Mouse (Mus musculus): ENCODE data around the gene Nadsyn1. TPM values are rescaled to one million over a fixed set of nuclear protein-coding genes. Genes with fewer than 3 reads are reported as not detected.
A peak's percentile ranks its signal among the peaks of the same experiment; 100 is the strongest.

Nadsyn1 gene
- polyA plus RNA-seq, 1 experiment = 7.0 TPM

DNA sequence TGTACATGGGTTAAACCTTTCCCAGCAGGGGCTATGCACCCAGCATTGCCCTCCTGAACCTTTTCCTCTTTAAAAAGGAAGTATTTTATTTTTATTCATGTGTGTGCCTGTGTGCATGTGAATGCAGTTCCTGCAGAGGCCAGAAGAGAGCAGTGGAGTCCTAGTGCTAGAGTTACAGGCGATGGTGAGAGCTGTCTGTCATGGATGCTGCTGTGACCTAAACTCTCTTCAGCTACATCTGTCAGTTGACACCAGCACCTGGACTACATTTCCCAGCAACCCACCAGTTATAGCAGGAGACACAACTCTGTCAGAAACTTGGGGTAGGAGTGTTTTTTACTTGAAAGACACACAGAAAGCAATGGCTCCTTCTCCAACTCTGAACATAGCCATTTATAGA is 13.7 kb downstream of the Nadsyn1 start:
- TF ChIP-seq CTCF (IDR thresholded peaks at IDR 0.05; ENCODE audit: borderline replicate concordance, insufficient read depth, low read length) (peak; percentile 34; the same call in 1 of the 2 replicates), POLR2A (IDR thresholded peaks at IDR 0.05; ENCODE audit: low read depth, low read length) (no peak)

DNA sequence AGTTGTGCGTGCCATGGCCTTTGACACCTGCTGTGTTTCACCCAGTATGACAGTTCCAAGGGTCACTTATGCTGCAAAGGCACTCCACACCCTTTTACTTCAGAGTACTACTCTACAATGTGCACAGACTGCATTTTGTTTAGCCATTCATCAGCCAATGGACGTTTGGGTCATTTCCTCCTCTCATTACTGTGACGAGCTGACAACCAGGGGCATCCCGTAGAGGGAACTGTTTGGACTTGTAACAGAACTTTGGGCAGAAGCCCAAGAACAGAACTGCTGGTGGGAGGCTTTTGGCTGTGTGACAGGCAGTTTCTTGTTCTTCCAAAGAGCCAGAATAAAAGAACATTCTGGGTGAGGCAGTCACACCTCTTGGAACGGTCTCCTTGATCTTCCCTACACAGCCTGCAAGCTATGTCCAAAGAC is 17.4 kb downstream of the Nadsyn1 start:
- no peak for TF ChIP-seq POLR2A (IDR thresholded peaks at IDR 0.05; ENCODE audit: low read depth, low read length)
- no peak for TF ChIP-seq CTCF (IDR thresholded peaks at IDR 0.05; ENCODE audit: borderline replicate concordance, insufficient read depth, low read length)
- H3K4me3 ChIP-seq (ENCODE audit: insufficient read depth, low read length) = no peak overlapping the region
- H3K27ac ChIP-seq (ENCODE audit: insufficient read depth, low read length) = no peak overlapping the region
- H3K4me1 ChIP-seq (ENCODE audit: control insufficient read depth, insufficient read depth, low read length) = no peaks in the 10 kb centered on the region

More for the DNA sequence above, 13.7 kb downstream of the Nadsyn1 start:
- Histone ChIP-seq H3K4me3 (ENCODE audit: insufficient read depth, low read length) (no peak overlapping the region), H3K4me1 (ENCODE audit: control insufficient read depth, insufficient read depth, low read length) (no peaks in the 10 kb centered on the region), H3K27ac (ENCODE audit: insufficient read depth, low read length) (no peak overlapping the region)

DNA sequence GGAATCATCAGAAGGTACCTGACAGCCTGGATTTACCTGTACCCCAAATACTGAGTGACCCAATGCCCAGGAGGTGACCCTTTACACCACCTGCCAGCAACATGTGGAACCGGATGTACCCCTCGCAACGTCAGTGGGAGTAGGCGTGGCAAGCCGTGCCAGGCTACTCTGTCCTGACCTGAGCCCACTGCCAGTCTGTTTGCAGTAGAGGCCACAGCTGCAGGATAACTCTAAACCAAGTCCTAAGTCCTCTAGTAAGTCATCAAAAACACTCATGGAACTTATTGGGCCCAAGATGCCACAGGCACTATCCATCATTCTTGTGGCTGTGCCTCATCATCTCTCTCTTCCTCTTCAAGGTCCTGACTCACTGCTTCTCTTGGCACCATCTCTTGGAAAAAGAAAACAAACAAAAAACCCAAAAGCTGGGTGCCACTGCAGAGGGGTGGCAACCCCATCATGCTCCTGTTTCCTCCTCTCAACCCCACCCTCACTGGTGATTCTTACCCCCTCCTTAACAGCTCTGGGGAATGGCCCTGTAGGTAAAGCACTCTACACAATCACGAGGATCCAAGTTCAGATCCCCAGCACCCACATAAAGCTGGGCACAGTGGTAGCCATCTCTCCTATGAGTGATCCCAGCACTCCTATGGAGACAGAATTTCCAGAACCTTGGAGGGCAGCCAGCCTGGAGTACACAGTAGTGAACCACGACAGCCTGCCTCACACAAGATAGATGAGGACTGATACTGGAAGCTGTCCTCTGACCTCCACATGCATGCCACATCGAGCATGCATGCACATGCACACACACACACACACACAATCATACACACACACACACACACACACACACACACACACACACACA is 21.2 kb downstream of the Nadsyn1 start:
- H3K4me1 ChIP-seq (ENCODE audit: control insufficient read depth, insufficient read depth, low read length) = no peaks in the 10 kb centered on the region
- TF ChIP-seq POLR2A (IDR thresholded peaks at IDR 0.05; ENCODE audit: low read depth, low read length) (no peak), CTCF (IDR thresholded peaks at IDR 0.05; ENCODE audit: borderline replicate concordance, insufficient read depth, low read length) (no peak)
- H3K27ac ChIP-seq (ENCODE audit: insufficient read depth, low read length) = no peak overlapping the region

DNA sequence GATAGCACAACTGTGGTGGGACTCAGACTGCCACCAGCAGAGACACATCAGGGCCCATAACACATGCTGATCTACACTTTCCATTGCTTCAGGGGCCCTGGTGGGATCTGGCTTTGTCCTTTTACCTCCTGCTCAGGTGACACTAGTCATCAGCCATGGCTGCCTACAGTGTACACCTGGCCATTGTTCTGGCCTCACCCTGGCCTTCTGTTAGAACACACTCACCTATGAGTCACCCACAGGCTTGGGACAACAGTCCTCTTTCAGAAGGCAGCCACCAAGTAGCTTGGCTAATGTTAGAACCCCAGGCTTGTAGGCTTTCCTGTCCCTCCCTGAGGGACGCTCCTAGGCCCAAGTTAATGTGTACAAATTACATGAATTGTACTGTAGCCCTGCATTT is 21.9 kb downstream of the Nadsyn1 start:
- Histone ChIP-seq H3K4me1 (ENCODE audit: control insufficient read depth, insufficient read depth, low read length) (no peaks in the 10 kb centered on the region), H3K27ac (ENCODE audit: insufficient read depth, low read length) (no peak overlapping the region), H3K4me3 (ENCODE audit: insufficient read depth, low read length) (no peak overlapping the region)
- TF ChIP-seq CTCF (IDR thresholded peaks at IDR 0.05; ENCODE audit: borderline replicate concordance, insufficient read depth, low read length) (no peak), POLR2A (IDR thresholded peaks at IDR 0.05; ENCODE audit: low read depth, low read length) (no peak)

More for the DNA sequence above, 21.2 kb downstream of the Nadsyn1 start:
- H3K4me3 ChIP-seq (ENCODE audit: insufficient read depth, low read length) = no peak overlapping the region

DNA sequence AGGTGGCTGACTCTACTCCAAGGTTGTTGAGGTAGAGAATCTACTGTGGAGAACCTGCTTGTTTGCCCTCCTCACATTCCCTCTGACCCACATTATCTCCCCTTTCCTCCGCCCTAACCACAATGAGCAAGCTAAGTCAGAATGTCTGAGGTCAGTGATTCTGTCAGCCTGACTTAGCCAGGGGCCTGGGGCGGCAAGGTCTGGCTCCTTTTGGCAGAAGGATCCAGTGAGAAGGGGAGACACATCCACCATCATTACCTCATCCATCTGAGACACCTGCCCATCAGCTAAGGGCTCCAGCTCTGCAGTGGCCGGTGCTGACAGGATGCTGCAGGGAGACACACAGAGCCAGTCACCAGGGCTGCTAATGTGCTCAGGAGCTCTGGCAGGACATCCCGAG is 23.9 kb downstream of the Nadsyn1 start:
- Histone ChIP-seq H3K4me3 (ENCODE audit: insufficient read depth, low read length) (no peak overlapping the region), H3K4me1 (ENCODE audit: control insufficient read depth, insufficient read depth, low read length) (no peaks in the 10 kb centered on the region), H3K27ac (ENCODE audit: insufficient read depth, low read length) (no peak overlapping the region)
- TF ChIP-seq CTCF (IDR thresholded peaks at IDR 0.05; ENCODE audit: borderline replicate concordance, insufficient read depth, low read length) = no peak
- no peak for TF ChIP-seq POLR2A (IDR thresholded peaks at IDR 0.05; ENCODE audit: low read depth, low read length)

DNA sequence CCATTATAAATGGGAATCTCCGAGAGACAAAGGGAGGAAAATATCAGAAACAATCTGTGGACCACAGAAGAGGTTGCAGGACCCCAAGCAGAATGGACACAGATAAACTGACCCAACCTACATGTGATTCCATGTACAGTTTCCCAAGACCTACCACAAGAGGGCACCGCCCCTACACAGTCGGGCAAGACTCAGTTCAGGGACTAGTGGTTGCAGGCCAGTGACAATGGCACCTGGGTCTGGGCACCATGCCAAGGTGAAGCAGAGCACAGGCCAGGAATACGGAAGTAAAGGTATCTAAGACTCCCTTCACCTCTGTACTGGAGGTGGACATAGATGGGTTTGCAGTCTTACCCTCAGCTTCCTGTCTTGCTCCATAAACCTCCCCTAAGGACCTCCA is 29.5 kb downstream of the Nadsyn1 start:
- Histone ChIP-seq H3K4me3 (ENCODE audit: insufficient read depth, low read length) (no peak overlapping the region), H3K27ac (ENCODE audit: insufficient read depth, low read length) (no peak overlapping the region), H3K4me1 (ENCODE audit: control insufficient read depth, insufficient read depth, low read length) (no peaks in the 10 kb centered on the region)
- TF ChIP-seq POLR2A (IDR thresholded peaks at IDR 0.05; ENCODE audit: low read depth, low read length) (no peak), CTCF (IDR thresholded peaks at IDR 0.05; ENCODE audit: borderline replicate concordance, insufficient read depth, low read length) (peak; percentile 45; the same call in 1 of the 2 replicates)

DNA sequence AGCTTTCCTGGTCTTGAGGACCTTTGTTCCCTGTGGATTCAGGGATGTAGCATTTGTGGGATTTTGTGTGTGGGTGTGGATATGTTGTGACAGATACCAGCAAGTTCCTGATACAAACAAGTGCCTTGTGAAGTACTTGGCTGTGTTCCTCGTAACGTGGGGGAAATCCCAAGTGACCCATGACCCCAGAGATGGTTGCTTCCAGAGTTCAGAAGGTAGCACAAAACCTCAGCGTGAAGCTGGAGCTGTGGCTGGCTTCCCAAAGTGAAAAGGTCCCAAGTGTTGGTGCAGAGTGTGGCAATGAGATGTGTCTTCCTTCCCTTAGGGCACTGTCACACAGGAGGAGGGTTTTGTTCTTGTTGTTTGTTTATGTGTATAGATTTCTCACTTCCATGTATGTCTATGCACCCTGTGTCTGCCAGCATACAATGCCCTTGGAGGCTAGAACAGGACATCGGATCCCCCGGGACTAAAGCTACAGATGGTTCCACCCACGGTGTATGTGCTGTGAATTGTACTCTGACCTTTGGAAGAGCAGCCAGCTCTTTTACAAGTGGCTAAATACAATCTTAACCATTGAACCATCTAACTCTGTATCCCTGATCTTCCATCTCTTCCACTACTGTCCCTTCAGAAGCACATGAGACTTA is 30.2 kb downstream of the Nadsyn1 start:
- Histone ChIP-seq H3K27ac (ENCODE audit: insufficient read depth, low read length) (no peak overlapping the region), H3K4me3 (ENCODE audit: insufficient read depth, low read length) (no peak overlapping the region), H3K4me1 (ENCODE audit: control insufficient read depth, insufficient read depth, low read length) (no peaks in the 10 kb centered on the region)
- TF ChIP-seq POLR2A (IDR thresholded peaks at IDR 0.05; ENCODE audit: low read depth, low read length) (no peak), CTCF (IDR thresholded peaks at IDR 0.05; ENCODE audit: borderline replicate concordance, insufficient read depth, low read length) (no peak)

DNA sequence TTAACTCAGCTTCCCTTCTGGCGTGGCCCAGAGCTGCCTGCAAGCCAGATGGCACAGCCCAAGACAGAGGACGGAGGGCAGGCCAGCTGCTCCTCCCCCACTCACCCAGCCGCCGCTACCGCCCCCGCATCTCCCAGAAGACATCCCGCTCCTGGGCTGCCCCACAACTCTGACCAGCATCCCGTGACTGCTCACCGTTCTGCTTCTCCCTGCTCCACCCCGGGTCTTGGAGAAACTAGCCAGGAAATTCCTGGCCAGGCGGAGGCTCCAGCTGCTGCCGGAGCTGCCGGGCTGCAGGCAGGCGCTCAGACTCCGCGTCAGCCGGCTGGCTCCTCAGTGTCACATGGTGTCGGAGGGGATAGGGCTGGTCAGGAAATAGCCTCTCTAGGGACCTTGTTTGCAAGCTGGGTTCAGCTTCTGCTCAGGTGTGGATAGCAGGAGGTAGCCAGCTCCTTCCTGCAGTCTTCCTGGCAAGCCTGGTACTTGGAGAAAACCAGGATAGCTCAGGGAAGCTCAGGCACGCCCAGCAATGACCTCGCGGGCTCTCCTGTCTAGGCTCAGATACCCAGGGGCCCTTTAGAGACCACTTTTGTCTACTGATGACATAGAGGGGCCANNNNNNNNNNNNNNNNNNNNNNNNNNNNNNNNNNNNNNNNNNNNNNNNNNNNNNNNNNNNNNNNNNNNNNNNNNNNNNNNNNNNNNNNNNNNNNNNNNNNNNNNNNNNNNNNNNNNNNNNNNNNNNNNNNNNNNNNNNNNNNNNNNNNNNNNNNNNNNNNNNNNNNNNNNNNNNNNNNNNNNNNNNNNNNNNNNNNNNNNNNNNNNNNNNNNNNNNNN is 38.4 kb downstream of the Nadsyn1 start, which contains the start of gene Mrgpre:
Gene Mrgpre, minus strand, starts transcription at position 505 of the 834 bp plus-strand sequence.
- no peak within 1 kb of the TSS for H3K4me3 ChIP-seq (ENCODE audit: insufficient read depth, low read length)
- peaks cover 20% of the 10 kb centered on the region for H3K4me1 ChIP-seq (ENCODE audit: control insufficient read depth, insufficient read depth, low read length)
- H3K27ac ChIP-seq (ENCODE audit: insufficient read depth, low read length) = peak within 1 kb of the TSS; percentile 77
- TF ChIP-seq CTCF (IDR thresholded peaks at IDR 0.05; ENCODE audit: borderline replicate concordance, insufficient read depth, low read length) (no peak), POLR2A (IDR thresholded peaks at IDR 0.05; ENCODE audit: low read depth, low read length) (peak; percentile 56; the same call in 1 of the 2 replicates)

DNA sequence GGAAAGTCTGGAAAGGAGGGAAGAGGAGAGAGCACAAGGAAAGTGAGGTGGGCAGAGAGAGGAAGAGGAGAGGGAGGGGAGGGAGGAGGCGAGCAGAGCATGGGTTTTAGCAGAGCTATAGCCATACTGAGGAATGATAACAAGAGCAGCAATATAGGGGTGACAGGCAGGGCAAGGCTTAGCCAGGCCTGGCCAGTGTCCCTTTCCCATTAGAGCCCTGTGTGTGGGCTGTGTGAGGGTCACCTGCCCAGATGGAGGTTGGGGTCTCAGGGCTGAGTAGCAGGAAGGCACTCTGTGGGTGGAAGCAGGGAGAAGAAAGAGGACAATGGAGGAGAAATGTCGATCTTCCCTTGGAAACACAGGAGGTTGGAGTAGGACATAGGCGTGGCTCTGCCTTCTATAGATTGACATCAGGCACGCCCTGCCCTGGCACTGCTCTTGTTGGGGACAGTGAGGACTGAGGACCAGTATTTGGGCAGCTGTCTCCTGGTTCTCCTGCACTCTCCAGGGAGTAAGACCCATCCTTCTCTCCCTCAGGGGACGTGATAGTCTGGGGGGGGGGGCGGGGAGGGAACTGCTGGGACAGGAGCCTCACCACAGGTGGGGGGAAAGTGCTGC is 39.2 kb downstream of the Nadsyn1 start:
- H3K4me3 ChIP-seq (ENCODE audit: insufficient read depth, low read length) = no peak overlapping the region
- no peak for TF ChIP-seq POLR2A (IDR thresholded peaks at IDR 0.05; ENCODE audit: low read depth, low read length)
- H3K27ac ChIP-seq (ENCODE audit: insufficient read depth, low read length) = peak overlapping the region; percentile 60
- H3K4me1 ChIP-seq (ENCODE audit: control insufficient read depth, insufficient read depth, low read length) = peaks cover 20% of the 10 kb centered on the region

Measured in embryonic fibroblast, embryonic 13.5 days (primary cell).